Mouse (Mus musculus): ENCODE measurements at regions not wholly inside any gene's neighbourhood (a gene's known extent, or its start where the extent isn't known, plus 50 kb on each side); places are given as distances from the start of the nearest gene placed in this dataset.

DNA sequence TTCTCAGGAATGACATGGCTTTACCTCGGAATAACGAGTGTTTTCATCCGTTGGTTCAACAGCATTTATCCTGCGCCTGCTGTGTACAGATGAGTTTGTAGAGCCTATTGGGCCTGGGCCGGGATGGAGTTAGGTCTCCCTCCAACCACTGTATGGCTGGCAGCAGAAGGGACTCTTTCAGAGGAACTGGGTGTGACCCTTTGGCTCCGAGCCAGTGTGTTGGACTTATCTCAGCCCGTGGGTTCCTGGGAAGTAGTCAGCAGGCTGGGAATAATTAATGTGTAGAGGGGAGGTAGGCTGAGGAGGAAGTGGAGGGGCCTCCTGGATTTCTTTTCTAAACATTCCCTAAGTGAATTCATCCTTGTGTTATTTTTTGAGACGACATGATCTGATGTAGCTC, 157.7 kb upstream of the Ubr2 start:
- TF ChIP-seq CTCF (IDR thresholded peaks at IDR 0.05; ENCODE audit: low read depth) (no peak), EP300 (IDR thresholded peaks at IDR 0.05; ENCODE audit: low read depth) (no peak)
